Mouse (Mus musculus) lung, postnatal 0 days (tissue): ENCODE measurements around the gene Wdr62.

Experiments used
- CTCF ChIP-seq: IDR thresholded peaks from 2 replicates; pipeline ENCODE4 v1.5.1; 2016; ENCODE audit warnings: antibody characterized with exemption, mild to moderate bottlenecking
- EP300 ChIP-seq: IDR thresholded peaks from 2 replicates; pipeline ENCODE4 v1.6.1; 2016; ENCODE audit warnings: antibody characterized with exemption, mild to moderate bottlenecking, control low read depth

DNA sequence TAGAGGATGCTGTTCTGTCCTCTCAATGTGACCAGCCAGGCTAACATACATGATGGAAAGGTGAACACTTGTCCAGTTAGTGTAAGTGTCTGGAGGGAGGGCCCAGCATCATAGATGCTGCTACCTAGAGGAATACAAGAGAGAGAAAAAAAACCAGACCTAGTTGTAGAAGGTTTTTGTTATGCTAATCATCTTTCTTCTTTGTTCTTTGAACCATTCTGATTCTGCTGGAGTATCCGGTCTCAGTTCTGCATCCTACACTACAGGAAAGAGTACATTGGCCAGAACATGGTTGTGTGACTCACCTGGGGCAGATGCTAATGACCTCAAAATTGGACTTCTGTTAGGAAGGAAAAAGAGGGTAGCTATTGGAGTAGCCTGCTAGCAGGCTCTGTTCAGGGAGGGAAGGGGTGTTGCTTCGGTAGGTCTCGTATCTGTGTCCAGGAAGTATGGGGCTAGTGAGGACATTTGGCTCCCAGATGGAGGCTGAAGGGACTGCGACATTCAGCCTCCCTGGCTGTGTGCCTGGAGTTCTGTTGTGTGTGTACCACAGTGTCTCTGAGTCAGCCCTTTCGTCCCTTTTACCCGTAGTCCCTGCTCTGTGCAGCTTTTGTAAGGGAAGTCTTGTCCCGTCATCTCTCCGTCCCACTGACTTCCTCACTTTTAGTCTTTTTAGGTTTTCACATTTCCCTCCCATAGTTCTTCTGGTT, 6.6 kb upstream of the Wdr62 start:
- TF ChIP-seq CTCF (no peak), EP300 (no peak)
